Mouse (Mus musculus): Measurements from ENCODE around the gene Cyp27b1. TPM values are rescaled to one million over a fixed set of nuclear protein-coding genes. Genes with fewer than 3 reads are reported as not detected.

Gene Cyp27b1
- polyA plus RNA-seq, 1 experiment, result not detected

DNA sequence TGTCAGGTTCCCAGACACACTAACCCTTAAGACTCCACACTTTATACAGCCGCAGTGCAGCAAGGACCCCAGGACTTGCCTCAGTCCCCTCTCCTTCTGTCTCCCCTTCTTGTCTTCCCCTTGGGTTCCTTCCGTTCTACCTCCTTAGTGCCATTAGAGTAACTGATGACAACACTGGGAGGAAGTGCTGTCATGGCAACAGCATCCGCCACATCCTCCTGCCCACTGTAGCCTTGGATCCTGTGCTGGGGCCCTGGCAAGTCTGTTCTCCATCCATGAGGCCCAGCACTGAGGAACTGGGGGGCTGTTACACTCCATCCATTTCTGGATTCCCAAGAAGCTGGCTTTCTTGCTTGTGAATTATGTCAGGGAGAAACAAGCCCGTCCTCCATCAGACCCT lies 28.0 kb downstream of the Cyp27b1 start:
- TF ChIP-seq CTCF (IDR thresholded peaks at IDR 0.05; ENCODE audit: low read depth, low read length), result no peak
- TF ChIP-seq POLR2A (IDR thresholded peaks at IDR 0.05; ENCODE audit: borderline replicate concordance, low read depth, low read length), result no peak
- no peak overlapping the region for H3K4me3 ChIP-seq (ENCODE audit: insufficient read depth, low read length)
- peaks cover 6% of the 10 kb centered on the region; the same call in 1 of the 2 replicates for H3K4me1 ChIP-seq (ENCODE audit: control insufficient read depth, insufficient read depth, low read length)
- H3K27ac ChIP-seq (ENCODE audit: insufficient read depth, low read depth, low read length), result no peak overlapping the region

DNA sequence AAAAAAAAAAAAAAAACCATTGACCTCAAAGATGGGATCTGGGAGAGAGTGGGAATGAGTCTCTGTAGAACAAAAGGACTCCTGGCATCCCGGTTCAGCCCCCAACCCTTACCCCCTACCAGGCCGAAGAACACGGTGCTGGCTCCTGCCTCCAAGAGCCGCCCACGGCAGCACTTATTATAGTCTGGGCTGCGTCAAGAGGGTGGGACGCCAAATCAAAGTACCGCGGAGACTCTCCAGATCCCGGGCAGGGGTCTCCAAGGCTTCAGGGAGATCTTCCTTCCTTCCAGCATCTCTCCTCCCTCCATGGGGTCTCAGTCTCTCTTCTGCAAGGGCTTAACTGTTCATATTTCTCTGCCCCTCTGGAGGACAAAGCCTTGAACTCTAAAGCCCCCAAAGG lies 29.5 kb downstream of the Cyp27b1 start:
- Histone ChIP-seq H3K27ac (ENCODE audit: insufficient read depth, low read depth, low read length) (no peak overlapping the region), H3K4me3 (ENCODE audit: insufficient read depth, low read length) (no peak overlapping the region), H3K4me1 (ENCODE audit: control insufficient read depth, insufficient read depth, low read length) (0 out of 2 replicates have a peak, but pooled peaks cover 3% of the 10 kb centered on the region)
- no peak for TF ChIP-seq POLR2A (IDR thresholded peaks at IDR 0.05; ENCODE audit: borderline replicate concordance, low read depth, low read length)
- no peak for TF ChIP-seq CTCF (IDR thresholded peaks at IDR 0.05; ENCODE audit: low read depth, low read length)

GRCm38 (mm10) chr10:127078001-127078676 lies 30.1 kb downstream of the Cyp27b1 start:
- H3K4me1 ChIP-seq (ENCODE audit: control insufficient read depth, insufficient read depth, low read length), result 0 out of 2 replicates have a peak, but pooled peaks cover 3% of the 10 kb centered on the region
- H3K27ac ChIP-seq (ENCODE audit: insufficient read depth, low read depth, low read length), result no peak overlapping the region
- no peak overlapping the region for H3K4me3 ChIP-seq (ENCODE audit: insufficient read depth, low read length)
- TF ChIP-seq POLR2A (IDR thresholded peaks at IDR 0.05; ENCODE audit: borderline replicate concordance, low read depth, low read length), result no peak
- TF ChIP-seq CTCF (IDR thresholded peaks at IDR 0.05; ENCODE audit: low read depth, low read length), result no peak

- TF ChIP-seq POLR2A (IDR thresholded peaks at IDR 0.05; ENCODE audit: borderline replicate concordance, low read depth, low read length) (no peak), CTCF (IDR thresholded peaks at IDR 0.05; ENCODE audit: low read depth, low read length) (no peak)
- no peak overlapping the region for H3K4me3 ChIP-seq (ENCODE audit: insufficient read depth, low read length)
- 0 out of 2 replicates have a peak, but pooled peaks cover 3% of the 10 kb centered on the region for H3K4me1 ChIP-seq (ENCODE audit: control insufficient read depth, insufficient read depth, low read length)
Measured at GRCm38 (mm10) chr10:127078677-127079575, 30.9 kb downstream of the Cyp27b1 start.

DNA sequence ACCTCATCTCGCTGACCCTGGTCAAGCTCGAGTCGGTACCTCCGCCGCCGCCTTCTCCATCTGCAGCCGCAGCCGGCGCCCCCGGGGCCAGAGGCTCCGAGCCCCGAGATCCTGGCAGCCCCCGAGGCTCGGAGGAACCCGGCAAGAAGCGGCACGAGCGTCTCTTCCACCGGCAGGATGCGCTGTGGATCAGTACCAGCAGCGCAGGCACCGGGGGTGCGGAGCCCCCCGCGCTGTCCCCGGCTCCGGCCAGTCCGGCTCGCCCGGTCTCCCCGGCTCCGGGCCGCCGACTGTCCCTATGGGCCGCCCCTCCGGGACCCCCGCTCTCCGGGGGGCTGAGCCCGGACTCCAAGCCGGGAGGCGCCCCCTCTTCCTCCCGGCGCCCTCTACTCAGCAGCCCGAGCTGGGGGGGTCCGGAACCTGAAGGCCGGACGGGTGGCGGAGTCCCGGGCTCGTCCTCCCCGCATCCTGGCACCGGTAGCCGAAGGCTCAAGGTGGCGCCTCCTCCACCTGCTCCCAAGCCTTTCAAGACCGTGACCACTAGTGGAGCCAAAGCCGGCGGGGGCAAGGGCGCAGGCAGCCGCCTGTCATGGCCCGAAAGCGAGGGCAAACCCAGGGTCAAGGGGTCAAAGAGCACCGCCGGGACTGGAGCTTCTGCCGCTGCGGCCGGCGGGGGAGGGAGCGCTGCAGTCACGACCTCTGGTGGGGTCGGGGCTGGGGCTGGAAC lies 31.8 kb downstream of the Cyp27b1 start:
- Histone ChIP-seq H3K4me3 (ENCODE audit: insufficient read depth, low read length) (no peak overlapping the region), H3K4me1 (ENCODE audit: control insufficient read depth, insufficient read depth, low read length) (0 out of 2 replicates have a peak, but pooled peaks cover 3% of the 10 kb centered on the region), H3K27ac (ENCODE audit: insufficient read depth, low read depth, low read length) (no peak overlapping the region)
- TF ChIP-seq CTCF (IDR thresholded peaks at IDR 0.05; ENCODE audit: low read depth, low read length) (no peak), POLR2A (IDR thresholded peaks at IDR 0.05; ENCODE audit: borderline replicate concordance, low read depth, low read length) (no peak)

More at GRCm38 (mm10) chr10:127078677-127079575, 30.9 kb downstream of the Cyp27b1 start:
- no peak overlapping the region for H3K27ac ChIP-seq (ENCODE audit: insufficient read depth, low read depth, low read length)

DNA sequence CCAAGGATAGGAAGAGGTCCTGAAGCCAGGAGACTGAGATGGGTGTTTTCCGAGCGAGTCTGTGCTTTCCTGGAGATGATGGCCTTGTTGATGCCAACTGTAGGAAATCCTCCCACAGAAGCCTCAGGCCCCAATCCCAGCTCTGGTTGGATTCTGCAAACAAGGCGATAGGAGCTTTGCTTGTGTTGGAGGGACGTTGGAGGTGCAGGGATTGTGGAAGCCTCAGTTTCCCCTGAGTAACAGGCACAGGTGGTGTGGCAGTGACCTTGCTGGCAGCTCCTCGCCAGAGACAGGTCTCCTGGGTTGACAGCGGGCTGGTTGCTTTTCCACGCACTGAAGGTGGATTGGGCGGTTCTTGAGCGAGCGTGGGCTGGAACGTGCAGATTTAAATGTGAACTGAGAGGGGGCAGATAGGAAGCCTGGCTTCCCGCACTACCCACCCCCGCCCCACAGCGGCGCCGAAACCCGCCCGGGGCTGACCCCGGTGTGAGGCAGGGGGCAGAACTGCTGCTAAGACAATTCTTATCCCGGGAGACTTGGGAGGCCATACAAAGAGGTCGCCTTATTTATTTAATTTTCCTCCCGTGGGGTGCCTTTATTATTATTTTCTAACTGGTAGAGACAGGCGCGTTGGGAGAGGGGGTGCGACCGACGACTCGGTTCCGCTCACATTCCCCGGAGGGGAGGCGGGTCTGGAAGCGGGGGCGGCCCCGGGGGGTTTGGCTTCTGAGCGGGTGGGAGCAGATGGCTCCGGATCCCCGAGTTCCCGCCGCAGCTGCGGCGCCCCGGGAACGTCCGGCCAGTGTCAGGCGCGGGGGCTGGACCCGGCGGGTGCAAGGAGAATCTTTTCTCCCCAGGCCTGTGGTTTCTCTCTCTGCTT lies 33.1 kb downstream of the Cyp27b1 start:
- Histone ChIP-seq H3K27ac (ENCODE audit: insufficient read depth, low read depth, low read length) (no peak overlapping the region), H3K4me1 (ENCODE audit: control insufficient read depth, insufficient read depth, low read length) (no peaks in the 10 kb centered on the region), H3K4me3 (ENCODE audit: insufficient read depth, low read length) (no peak overlapping the region)
- TF ChIP-seq CTCF (IDR thresholded peaks at IDR 0.05; ENCODE audit: low read depth, low read length), result no peak
- no peak for TF ChIP-seq POLR2A (IDR thresholded peaks at IDR 0.05; ENCODE audit: borderline replicate concordance, low read depth, low read length)

DNA sequence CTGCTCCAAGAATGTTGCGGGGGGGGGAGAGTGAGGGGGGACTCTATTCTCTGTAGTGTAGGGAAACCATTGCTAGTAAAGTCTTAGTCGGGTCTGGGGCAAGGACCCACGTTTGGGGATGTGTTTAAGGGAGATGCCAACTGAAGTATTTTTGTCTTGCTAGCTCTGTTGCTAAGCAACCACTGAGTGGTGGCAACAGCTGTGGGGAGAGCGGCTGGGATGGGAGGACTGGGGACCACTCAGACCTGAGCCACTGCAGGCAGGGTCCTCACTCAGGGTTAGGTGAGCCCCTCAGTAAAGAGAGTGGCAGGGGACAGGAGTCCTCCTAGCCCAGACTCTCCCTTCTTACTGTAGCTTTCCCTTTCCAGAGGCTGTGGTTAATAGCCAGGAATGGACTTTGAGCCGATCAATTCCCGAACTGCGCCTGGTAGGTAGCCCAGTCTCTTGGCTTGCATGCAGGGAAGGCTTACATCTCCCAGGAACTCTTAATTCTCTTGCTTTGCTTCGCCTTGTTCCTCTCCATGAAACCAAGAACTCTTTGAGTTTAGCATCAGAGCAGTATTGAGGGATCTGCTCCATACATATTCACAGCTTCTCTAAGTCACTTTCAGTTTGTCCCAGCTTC lies 34.1 kb downstream of the Cyp27b1 start:
- Histone ChIP-seq H3K4me1 (ENCODE audit: control insufficient read depth, insufficient read depth, low read length) (no peaks in the 10 kb centered on the region), H3K4me3 (ENCODE audit: insufficient read depth, low read length) (no peak overlapping the region), H3K27ac (ENCODE audit: insufficient read depth, low read depth, low read length) (no peak overlapping the region)
- no peak for TF ChIP-seq POLR2A (IDR thresholded peaks at IDR 0.05; ENCODE audit: borderline replicate concordance, low read depth, low read length)
- TF ChIP-seq CTCF (IDR thresholded peaks at IDR 0.05; ENCODE audit: low read depth, low read length), result no peak

DNA sequence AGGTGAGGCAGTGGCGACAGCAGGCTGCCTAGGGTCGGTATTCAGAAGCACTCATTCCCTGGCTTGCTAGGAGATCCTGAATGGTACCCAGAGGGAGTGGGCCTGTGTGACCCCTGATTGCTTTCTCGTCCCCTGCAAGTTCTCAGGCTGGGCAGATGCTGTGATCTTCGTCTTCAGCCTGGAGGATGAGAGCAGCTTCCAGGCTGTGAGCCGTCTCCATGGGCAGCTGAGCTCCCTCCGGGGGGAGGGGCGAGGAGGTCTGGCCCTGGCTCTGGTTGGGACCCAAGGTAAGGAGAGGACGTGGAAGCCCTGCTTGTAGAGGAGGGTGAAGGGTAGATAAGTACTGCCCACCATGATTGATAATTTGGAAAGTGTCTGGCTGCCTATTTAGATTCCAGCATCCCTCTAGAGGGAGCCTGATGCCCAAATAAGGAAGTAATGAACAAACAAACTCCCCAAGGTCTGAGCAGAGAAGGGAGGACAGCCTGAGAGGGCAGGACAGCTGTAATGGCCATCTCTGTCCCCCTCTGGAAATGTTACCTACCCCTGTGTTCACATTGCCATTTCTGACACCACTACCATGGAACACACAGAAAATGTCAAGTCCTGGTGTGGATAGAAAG lies 35.4 kb downstream of the Cyp27b1 start:
- Histone ChIP-seq H3K4me3 (ENCODE audit: insufficient read depth, low read length) (no peak overlapping the region), H3K4me1 (ENCODE audit: control insufficient read depth, insufficient read depth, low read length) (no peaks in the 10 kb centered on the region), H3K27ac (ENCODE audit: insufficient read depth, low read depth, low read length) (no peak overlapping the region)
- TF ChIP-seq POLR2A (IDR thresholded peaks at IDR 0.05; ENCODE audit: borderline replicate concordance, low read depth, low read length), result no peak
- TF ChIP-seq CTCF (IDR thresholded peaks at IDR 0.05; ENCODE audit: low read depth, low read length), result no peak
